25 mouse cellular contexts compared by ENCODE assay signal in genomic region chr9:88063973-88064676, GRCm38 (mm10).
DNase-seq lines count a peak whose midpoint lies in the region; ATAC-seq lines count a peak whose summit lies in the region.
"Had no signal": no experiment of that assay in that cellular context is flagged by ENCODE, and none has a peak within 500 bp of the region (broad histone marks: within the 10 kb centered on the region; RNA-seq: fewer than 3 reads in every experiment).

No protein-coding gene starts in this region.

- no peak overlapping the region for H3K4me3 ChIP-seq in forebrain, embryonic 12.5 days (replicated peaks)
- no peak overlapping the region for H3K4me3 ChIP-seq in forebrain, embryonic 15.5 days
- no peak overlapping the region for H3K4me3 ChIP-seq in midbrain, embryonic 14.5 days (replicated peaks; ENCODE audit: low read depth, low read length)
- no peak overlapping the region for H3K4me3 ChIP-seq in midbrain, embryonic 16.5 days (ENCODE audit: low read depth, low read length)
- H3K4me3 ChIP-seq in intestine, embryonic 15.5 days (replicated peaks): no peak overlapping the region
- H3K4me3 ChIP-seq: heart, embryonic 15.5 days; hindbrain, embryonic 15.5 days; layer of hippocampus, adult 2 months; liver, embryonic 13.5 days; midbrain, embryonic 15.5 days had no signal

- WGBS in forebrain, embryonic 12.5 days: 13% methylated on average over 3 of the region's 3 CpGs
- 12% methylated on average over 3 of the region's 3 CpGs for WGBS in forebrain, embryonic 15.5 days
- 11% methylated on average over 3 of the region's 3 CpGs for WGBS in midbrain, embryonic 14.5 days
- WGBS in midbrain, embryonic 16.5 days: 16% methylated on average over 3 of the region's 3 CpGs
- WGBS in intestine, embryonic 15.5 days: 51% methylated on average over 3 of the region's 3 CpGs

- no peaks in the 10 kb centered on the region for H3K36me3 ChIP-seq in forebrain, embryonic 12.5 days (replicated peaks)
- H3K36me3 ChIP-seq in forebrain, embryonic 15.5 days: no peaks in the 10 kb centered on the region
- H3K36me3 ChIP-seq in midbrain, embryonic 14.5 days (ENCODE audit: control insufficient read depth, insufficient read depth, low read length): no peaks in the 10 kb centered on the region
- H3K36me3 ChIP-seq in midbrain, embryonic 16.5 days (ENCODE audit: control insufficient read depth, insufficient read depth, low read length): no peaks in the 10 kb centered on the region
- H3K36me3 ChIP-seq in intestine, embryonic 15.5 days: no peaks in the 10 kb centered on the region
- H3K36me3 ChIP-seq: heart, embryonic 15.5 days; hindbrain, embryonic 15.5 days; liver, embryonic 13.5 days; midbrain, embryonic 15.5 days had no signal

- H3K9me3 ChIP-seq in forebrain, embryonic 12.5 days: no peaks in the 10 kb centered on the region
- H3K9me3 ChIP-seq in forebrain, embryonic 15.5 days: no peaks in the 10 kb centered on the region
- no peaks in the 10 kb centered on the region for H3K9me3 ChIP-seq in midbrain, embryonic 14.5 days (ENCODE audit: control insufficient read depth, low read length)
- H3K9me3 ChIP-seq in midbrain, embryonic 16.5 days (replicated peaks; ENCODE audit: control insufficient read depth, low read length, poor library complexity, severe bottlenecking): no peaks in the 10 kb centered on the region
- H3K9me3 ChIP-seq in intestine, embryonic 15.5 days: no peaks in the 10 kb centered on the region
- H3K9me3 ChIP-seq: heart, embryonic 15.5 days; hindbrain, embryonic 15.5 days; liver, embryonic 13.5 days; midbrain, embryonic 15.5 days had no signal

- no peak overlapping the region for H3K9ac ChIP-seq in forebrain, embryonic 12.5 days
- no peak overlapping the region for H3K9ac ChIP-seq in forebrain, embryonic 15.5 days (replicated peaks)
- no peak overlapping the region for H3K9ac ChIP-seq in midbrain, embryonic 14.5 days (replicated peaks; ENCODE audit: low read length)
- H3K9ac ChIP-seq in midbrain, embryonic 16.5 days (ENCODE audit: low read depth, low read length): no peak overlapping the region
- no peak overlapping the region for H3K9ac ChIP-seq in intestine, embryonic 15.5 days
- H3K9ac ChIP-seq: heart, embryonic 15.5 days; hindbrain, embryonic 15.5 days; liver, embryonic 13.5 days; midbrain, embryonic 15.5 days had no signal

- H3K4me2 ChIP-seq in forebrain, embryonic 12.5 days: no peak overlapping the region
- no peak overlapping the region for H3K4me2 ChIP-seq in forebrain, embryonic 15.5 days (replicated peaks)
- H3K4me2 ChIP-seq in midbrain, embryonic 14.5 days (ENCODE audit: low read length): no peak overlapping the region
- no peak overlapping the region for H3K4me2 ChIP-seq in midbrain, embryonic 16.5 days (ENCODE audit: low read length)
- H3K4me2 ChIP-seq in intestine, embryonic 15.5 days (replicated peaks): no peak overlapping the region
- H3K4me2 ChIP-seq: heart, embryonic 15.5 days; hindbrain, embryonic 15.5 days; liver, embryonic 13.5 days; midbrain, embryonic 15.5 days had no signal

- ATAC-seq in forebrain, embryonic 12.5 days (ENCODE audit: low FRiP score): peak; percentile 66; the same call in 1 of the 2 replicates
- ATAC-seq in forebrain, embryonic 15.5 days (replicated peaks): no peak
- ATAC-seq in midbrain, embryonic 14.5 days (ENCODE audit: low FRiP score, low TSS enrichment): 0 out of 2 replicates have a peak, but pooled peaks have one; percentile 32
- ATAC-seq in midbrain, embryonic 16.5 days: no peak
- no peak for ATAC-seq in intestine, embryonic 15.5 days
- ATAC-seq: midbrain, embryonic 15.5 days had no signal

- H3K4me1 ChIP-seq in forebrain, embryonic 12.5 days: peaks cover 20% of the 10 kb centered on the region
- peaks cover 16% of the 10 kb centered on the region for H3K4me1 ChIP-seq in forebrain, embryonic 15.5 days
- H3K4me1 ChIP-seq in midbrain, embryonic 14.5 days (ENCODE audit: control insufficient read depth, insufficient read depth, low read length): peaks cover 7% of the 10 kb centered on the region; the same call in 1 of the 2 replicates
- H3K4me1 ChIP-seq in midbrain, embryonic 16.5 days (ENCODE audit: control insufficient read depth, insufficient read depth, low read length): 0 out of 2 replicates have a peak, but pooled peaks cover 2% of the 10 kb centered on the region
- no peaks in the 10 kb centered on the region for H3K4me1 ChIP-seq in intestine, embryonic 15.5 days (replicated peaks)
- H3K4me1 ChIP-seq: heart, embryonic 15.5 days; hindbrain, embryonic 15.5 days; liver, embryonic 13.5 days had no signal

- H3K27ac ChIP-seq in forebrain, embryonic 12.5 days: no peak overlapping the region
- H3K27ac ChIP-seq in forebrain, embryonic 15.5 days (replicated peaks): no peak overlapping the region
- no peak overlapping the region for H3K27ac ChIP-seq in midbrain, embryonic 14.5 days (replicated peaks; ENCODE audit: low read depth, low read length)
- H3K27ac ChIP-seq in midbrain, embryonic 16.5 days (ENCODE audit: low read length): no peak overlapping the region
- H3K27ac ChIP-seq in intestine, embryonic 15.5 days: no peak overlapping the region
- H3K27ac ChIP-seq: heart, embryonic 15.5 days; hindbrain, embryonic 15.5 days; layer of hippocampus, adult 2 months; liver, embryonic 13.5 days; midbrain, embryonic 15.5 days; stomach, postnatal 0 days had no signal

- no peaks in the 10 kb centered on the region for H3K27me3 ChIP-seq in forebrain, embryonic 12.5 days
- H3K27me3 ChIP-seq in forebrain, embryonic 15.5 days: no peaks in the 10 kb centered on the region
- H3K27me3 ChIP-seq in midbrain, embryonic 14.5 days (ENCODE audit: control insufficient read depth, insufficient read depth, low read length): no peaks in the 10 kb centered on the region
- H3K27me3 ChIP-seq in midbrain, embryonic 16.5 days (ENCODE audit: control insufficient read depth, insufficient read depth, low read depth, low read length): no peaks in the 10 kb centered on the region
- no peaks in the 10 kb centered on the region for H3K27me3 ChIP-seq in intestine, embryonic 15.5 days (replicated peaks)
- H3K27me3 ChIP-seq: hindbrain, embryonic 15.5 days; liver, embryonic 13.5 days; midbrain, embryonic 15.5 days had no signal

- DNase-seq in midbrain, embryonic 14.5 days: peak; percentile 40
- DNase-seq in R1 (ENCODE audit: low read depth, low spot score): peak; percentile 94
- no peak for DNase-seq in layer of hippocampus, postnatal 25 days (ENCODE audit: extremely low spot score in 1 of 2, low spot score in 1 of 2)
- DNase-seq: adrenal gland, postnatal 36 days; cerebellum, adult 11 months; cerebellum, adult 9-11 months; gastrocnemius, postnatal 36 days; heart, postnatal 36 days; kidney, adult 8-10 months; kidney, postnatal 14 days; layer of hippocampus, postnatal 36 days; liver, embryonic 13.5 days; lung, adult 2 months; lung, postnatal 14 days; right cerebral cortex, postnatal 14 days; thymus, adult 2 months had no signal

Comparison
In these comparisons a context has a peak if more than half of its experiments do, and no peak if none do; other contexts are left out.
1. ATAC-seq: peak in forebrain, embryonic 12.5 days (single experiment) and midbrain, embryonic 14.5 days (single experiment); none in forebrain, embryonic 15.5 days (single experiment), midbrain, embryonic 16.5 days (single experiment) and intestine, embryonic 15.5 days (single experiment).
2. DNase-seq: peak in midbrain, embryonic 14.5 days (single experiment) and R1 (single experiment); none in layer of hippocampus, postnatal 25 days (0 of 2).